Mouse (Mus musculus) midbrain, postnatal 0 days (tissue): ENCODE measurements at regions not wholly inside any gene's neighbourhood (a gene's known extent, or its start where the extent isn't known, plus 50 kb on each side); places are given as distances from the start of the nearest gene placed in this dataset.

Experiments used
- ATAC-seq: fragments of 200-750 bp; cut with Nextera tagmentation; 2 replicates; pipeline ENCODE4 v1.8.0; 2017; ENCODE audit warnings: moderate number of reproducible peaks, mild to moderate bottlenecking, moderate TSS enrichment, moderate library complexity; ENCODE audit not compliant: low FRiP score
- DNase-seq: peaks from one replicate; pipeline ENCODE4 v3.0.0-alpha.2; 2015; ENCODE audit warnings: low spot score
- H3K27ac ChIP-seq: fragments of 300-500 bp; sonication (generic); 2 replicates; pipeline ENCODE4 v1.5.1; 2014; ENCODE audit warnings: low read depth, mild to moderate bottlenecking, low read length, mixed read lengths
- H3K27me3 ChIP-seq: fragments of 300-500 bp; sonication (generic); 2 replicates; pipeline ENCODE4 v1.6.1; 2014; ENCODE audit warnings: low read length, control low read depth, mixed read lengths; ENCODE audit not compliant: insufficient read depth
- H3K36me3 ChIP-seq: fragments of 300-500 bp; sonication (generic); 2 replicates; pipeline ENCODE4 v1.6.1; 2014; ENCODE audit warnings: low read length, control low read depth, mixed read lengths; ENCODE audit not compliant: insufficient read depth
- H3K4me1 ChIP-seq: fragments of 300-500 bp; sonication (generic); 2 replicates; pipeline ENCODE4 v1.6.1; 2014; ENCODE audit warnings: mild to moderate bottlenecking, control low read depth, antibody characterized with exemption, low read length, mixed read lengths; ENCODE audit not compliant: insufficient read depth
- H3K4me2 ChIP-seq: fragments of 300-500 bp; sonication (generic); 2 replicates; pipeline ENCODE4 v1.6.1; 2014; ENCODE audit warnings: low read depth, mild to moderate bottlenecking, low read length, mixed read lengths; ENCODE audit not compliant: poor library complexity, severe bottlenecking
- H3K4me3 ChIP-seq: fragments of 300-500 bp; sonication (generic); 2 replicates; pipeline ENCODE4 v1.5.1; 2014; ENCODE audit warnings: low read depth, mild to moderate bottlenecking, low read length, moderate library complexity
- H3K9ac ChIP-seq: fragments of 300-500 bp; sonication (generic); replicated peaks from 2 replicates; pipeline ENCODE4 v1.6.1; 2014; ENCODE audit warnings: mild to moderate bottlenecking, low read length, moderate library complexity, mixed read lengths; ENCODE audit not compliant: poor library complexity, severe bottlenecking
- H3K9me3 ChIP-seq: fragments of 300-500 bp; sonication (generic); 2 replicates; pipeline ENCODE4 v1.6.1; 2016; ENCODE audit warnings: low read length, control low read depth
- CTCF ChIP-seq: IDR thresholded peaks from 2 replicates; pipeline ENCODE4 v1.5.1; 2016; ENCODE audit warnings: antibody characterized with exemption, mild to moderate bottlenecking
- WGBS: fragments of 180-500 bp; shearing (Covaris S2); extraction: QIAGEN DNeasy Blood & Tissue Kit; methylation state at CpG from one replicate; pipeline ENCODE4 v1.1.7; 2014; 5-methylcytosine and 5-hydroxymethylcytosine counted together

GRCm38 (mm10) chr4:31419240-31419639 is 544.7 kb upstream of the Map3k7 start:
- WGBS, result 5% methylated on average over 6 of the region's 6 CpGs
- DNase-seq (peak; percentile 88), ATAC-seq (peak; percentile 49; the same call in 1 of the 2 replicates)
- Histone ChIP-seq H3K4me1 (no peaks in the 10 kb centered on the region), H3K36me3 (no peaks in the 10 kb centered on the region), H3K9me3 (no peaks in the 10 kb centered on the region), H3K27ac (0 out of 2 replicates have a peak overlapping the region, but pooled peaks have one; percentile 6), H3K4me3 (no peak overlapping the region), H3K27me3 (no peaks in the 10 kb centered on the region), H3K4me2 (no peak overlapping the region), H3K9ac (0 out of 2 replicates have a peak overlapping the region, but pooled peaks have one; percentile 24)
- peak; percentile 94 for TF ChIP-seq CTCF

- no peak overlapping the region for H3K9ac ChIP-seq
- H3K4me2 ChIP-seq, result no peak overlapping the region
- no peaks in the 10 kb centered on the region for H3K4me1 ChIP-seq
- 88% methylated on average over 9 of the region's 9 CpGs for WGBS
- no peak for TF ChIP-seq CTCF
- no peak overlapping the region for H3K27ac ChIP-seq
- ATAC-seq (no peak), DNase-seq (no peak)
- H3K27me3 ChIP-seq, result no peaks in the 10 kb centered on the region
- no peaks in the 10 kb centered on the region for H3K9me3 ChIP-seq
- H3K4me3 ChIP-seq, result no peak overlapping the region
- no peaks in the 10 kb centered on the region for H3K36me3 ChIP-seq
These were observed 543.7 kb upstream of the Map3k7 start for GRCm38 (mm10) chr4:31420167-31420566.

GRCm38 (mm10) chr4:31421386-31421785 is 542.5 kb upstream of the Map3k7 start:
- H3K4me3 ChIP-seq, result no peak overlapping the region
- H3K27me3 ChIP-seq, result no peaks in the 10 kb centered on the region
- H3K36me3 ChIP-seq, result no peaks in the 10 kb centered on the region
- no peak overlapping the region for H3K27ac ChIP-seq
- DNase-seq, result no peak
- ATAC-seq, result no peak
- H3K4me2 ChIP-seq, result no peak overlapping the region
- H3K9ac ChIP-seq, result no peak overlapping the region
- WGBS, result 89% methylated on average over 5 of the region's 5 CpGs
- no peaks in the 10 kb centered on the region for H3K4me1 ChIP-seq
- TF ChIP-seq CTCF, result no peak
- no peaks in the 10 kb centered on the region for H3K9me3 ChIP-seq

GRCm38 (mm10) chr4:31425135-31425534 is 538.8 kb upstream of the Map3k7 start:
- Histone ChIP-seq H3K36me3 (no peaks in the 10 kb centered on the region), H3K27ac (no peak overlapping the region), H3K9me3 (no peaks in the 10 kb centered on the region), H3K4me2 (no peak overlapping the region), H3K4me1 (no peaks in the 10 kb centered on the region), H3K27me3 (no peaks in the 10 kb centered on the region), H3K4me3 (no peak overlapping the region), H3K9ac (no peak overlapping the region)
- ATAC-seq (no peak), DNase-seq (no peak)
- WGBS, result 51% methylated on average over 7 of the region's 7 CpGs
- TF ChIP-seq CTCF, result no peak

- no peak overlapping the region for H3K27ac ChIP-seq
- no peaks in the 10 kb centered on the region for H3K36me3 ChIP-seq
- 83% methylated on average over 4 of the region's 4 CpGs for WGBS
- ATAC-seq, result no peak
- no peak for TF ChIP-seq CTCF
- H3K9me3 ChIP-seq, result no peaks in the 10 kb centered on the region
- no peaks in the 10 kb centered on the region for H3K27me3 ChIP-seq
- H3K9ac ChIP-seq, result no peak overlapping the region
- H3K4me3 ChIP-seq, result no peak overlapping the region
- DNase-seq, result no peak
- H3K4me1 ChIP-seq, result no peaks in the 10 kb centered on the region
- H3K4me2 ChIP-seq, result no peak overlapping the region
These were observed 538.2 kb upstream of the Map3k7 start for GRCm38 (mm10) chr4:31425716-31426115.

GRCm38 (mm10) chr4:31426169-31427030 is 537.5 kb upstream of the Map3k7 start:
- DNase-seq (no peak), ATAC-seq (no peak)
- Histone ChIP-seq H3K4me2 (no peak overlapping the region), H3K9me3 (no peaks in the 10 kb centered on the region), H3K36me3 (no peaks in the 10 kb centered on the region), H3K4me1 (no peaks in the 10 kb centered on the region), H3K27ac (no peak overlapping the region), H3K4me3 (no peak overlapping the region), H3K27me3 (no peaks in the 10 kb centered on the region), H3K9ac (no peak overlapping the region)
- no peak for TF ChIP-seq CTCF
- 80% methylated on average over 7 of the region's 7 CpGs for WGBS
